Mouse (Mus musculus) thymus, adult 18-20 months (tissue): ENCODE data around the gene Fam149b.

ENCODE experiments used
- DNase-seq, 2 experiments: peaks; one replicate each; pipeline ENCODE4 v3.0.0; 2022; ENCODE audit warnings: mixed read lengths in 2 of 2

The Fam149b gene

GRCm38 (mm10) chr14:20392326-20392725 lies 44.4 kb downstream of the Fam149b start:
- no peak for DNase-seq

DNA sequence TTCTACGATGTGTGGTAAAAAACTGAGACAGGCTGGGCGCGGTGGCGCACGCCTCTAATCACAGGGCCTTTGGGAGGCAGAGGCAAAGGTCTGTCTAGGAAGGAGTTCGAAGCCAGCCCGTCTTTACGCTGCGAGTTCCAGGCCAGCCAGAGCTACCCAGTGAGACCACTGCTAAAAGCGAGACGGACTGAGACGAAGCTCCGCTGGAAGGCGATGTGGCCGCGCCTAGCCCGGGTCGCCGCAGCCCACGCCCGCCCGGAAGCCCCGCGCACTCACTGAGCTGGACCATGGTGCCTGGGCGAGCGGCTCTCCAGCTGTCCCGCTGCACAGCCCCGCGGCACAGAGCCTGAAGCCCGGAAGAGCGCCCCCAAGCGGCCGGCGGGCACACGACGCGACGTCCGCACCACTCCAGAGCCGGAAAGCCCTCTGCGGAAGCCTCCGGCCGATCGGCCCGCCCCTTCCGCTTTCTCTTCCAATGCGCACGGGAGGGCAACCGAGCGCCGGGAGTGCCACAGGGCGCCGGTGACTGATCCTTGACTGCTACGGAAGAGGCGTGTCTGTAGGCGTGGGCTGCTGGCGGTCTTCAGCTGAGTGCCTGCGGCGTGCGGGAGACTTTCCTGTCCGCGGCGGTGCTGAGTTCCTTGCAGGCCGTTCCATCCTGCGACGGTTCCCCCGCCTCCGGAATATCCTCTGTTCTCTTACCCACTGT lies 45.4 kb downstream of the Fam149b start, which contains the start of gene Mrps16:
Gene Mrps16, minus strand, starts transcription at position 430 of the 709 bp plus-strand sequence.
- DNase-seq = peak; percentile 93 to 94

GRCm38 (mm10) chr14:20397220-20397619 lies 49.3 kb downstream of the Fam149b start:
- DNase-seq = no peak

- no peak for DNase-seq
These were observed 50.9 kb downstream of the Fam149b start for GRCm38 (mm10) chr14:20398864-20399263.

GRCm38 (mm10) chr14:20400071-20400470 lies 52.1 kb downstream of the Fam149b start:
- no peak for DNase-seq

DNA sequence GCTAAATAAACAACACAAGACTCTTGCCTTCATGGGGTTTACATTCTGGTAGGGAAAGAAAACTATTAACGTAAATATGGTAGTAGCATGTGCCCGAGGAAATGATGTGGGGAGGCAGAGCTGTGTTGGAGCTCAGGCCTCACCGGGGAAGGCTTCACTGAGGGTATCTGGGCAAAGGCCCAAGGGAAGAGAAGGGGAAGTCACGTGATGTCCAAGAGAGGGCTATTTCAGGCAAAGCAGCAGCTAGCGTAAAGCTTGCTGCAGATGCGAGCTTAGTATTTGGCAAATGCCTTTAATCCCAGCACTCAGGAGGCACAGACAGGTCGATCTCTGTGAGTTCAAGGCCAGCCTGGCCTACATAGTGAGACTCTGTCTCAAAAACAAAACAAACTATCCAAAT lies 74.3 kb downstream of the Fam149b start:
- DNase-seq = no peak

DNA sequence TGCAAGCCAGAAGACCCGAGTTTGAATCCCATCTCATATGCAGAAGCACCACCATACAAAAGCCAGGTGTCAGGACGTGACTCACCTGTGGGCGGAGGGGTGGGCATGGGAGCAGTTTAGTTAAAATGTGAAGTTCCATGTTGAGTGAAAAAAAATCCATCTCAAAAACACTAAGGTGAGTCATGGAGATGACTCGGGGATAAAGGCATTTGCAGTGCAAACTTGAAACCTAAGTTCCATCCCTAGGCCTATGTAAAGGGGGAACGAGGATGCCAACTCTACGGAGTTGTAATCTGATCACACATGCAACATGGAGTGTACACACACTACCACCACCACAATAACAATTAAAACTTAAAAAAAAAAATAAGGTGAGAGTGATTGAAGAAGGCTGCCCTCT lies 75.1 kb downstream of the Fam149b start:
- no peak for DNase-seq

- no peak for DNase-seq
These were observed 80.6 kb downstream of the Fam149b start for GRCm38 (mm10) chr14:20428593-20428992.

- no peak for DNase-seq
These were observed 81.9 kb downstream of the Fam149b start for GRCm38 (mm10) chr14:20429833-20430232.

DNA sequence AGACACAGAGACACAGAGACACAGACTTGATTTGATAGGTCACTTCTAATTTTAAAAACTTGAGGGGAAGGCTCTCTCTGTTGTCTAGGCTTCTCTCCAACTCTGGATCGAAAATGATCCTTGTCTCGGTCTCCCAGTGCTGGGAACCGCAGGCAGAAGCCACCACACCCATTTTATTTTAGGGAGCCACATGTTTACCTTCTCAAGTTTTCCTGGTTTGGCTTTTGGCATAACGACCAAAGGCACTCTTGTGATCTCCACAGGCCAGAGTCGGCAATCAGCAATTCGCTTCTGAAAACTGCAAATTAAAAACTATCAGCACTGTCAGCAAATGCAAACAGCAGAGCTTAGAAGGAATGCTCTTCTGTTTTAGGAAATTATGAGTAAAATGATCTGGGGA lies 83.8 kb downstream of the Fam149b start:
- no peak for DNase-seq

- DNase-seq = no peak
These were observed 84.5 kb downstream of the Fam149b start for GRCm38 (mm10) chr14:20432420-20432819.
